Mouse (Mus musculus): Measurements from ENCODE around the gene Mst1r. TPM values are rescaled to one million over a fixed set of nuclear protein-coding genes. Genes with fewer than 3 reads are reported as not detected.
A peak's percentile ranks its signal among the peaks of the same experiment; 100 is the strongest.

Mst1r gene
- total RNA-seq, 4 experiments from 2014 or later = 1.3 to 3.7 (median 2.1) TPM

GRCm38 (mm10) chr9:107914764-107915420 is 8.2 kb downstream of the Mst1r start:
- DNase-seq (ENCODE audit: low spot score) = no peak

GRCm38 (mm10) chr9:107917895-107918608 is 11.4 kb downstream of the Mst1r start:
- DNase-seq (ENCODE audit: low spot score) = no peak

GRCm38 (mm10) chr9:107918884-107919283 is 12.2 kb downstream of the Mst1r start:
- no peak for DNase-seq (ENCODE audit: low spot score)

- DNase-seq (ENCODE audit: low spot score) = no peak
These were observed 12.8 kb downstream of the Mst1r start for GRCm38 (mm10) chr9:107919441-107919840.

GRCm38 (mm10) chr9:107923021-107923420 is 16.3 kb downstream of the Mst1r start:
- no peak for DNase-seq (ENCODE audit: low spot score)

- peak; percentile 48 for DNase-seq (ENCODE audit: low spot score)
These were observed 17.3 kb downstream of the Mst1r start for GRCm38 (mm10) chr9:107923956-107924355.

- DNase-seq (ENCODE audit: low spot score) = no peak
These were observed 18.6 kb downstream of the Mst1r start for GRCm38 (mm10) chr9:107925251-107925650.

- no peak for DNase-seq (ENCODE audit: low spot score)
These were observed 20.3 kb downstream of the Mst1r start for GRCm38 (mm10) chr9:107926920-107927420.

GRCm38 (mm10) chr9:107927749-107928148 is 21.1 kb downstream of the Mst1r start:
- no peak for DNase-seq (ENCODE audit: low spot score)

- no peak for DNase-seq (ENCODE audit: low spot score)
These were observed 21.5 kb downstream of the Mst1r start, which contains the start of gene Actl11 for GRCm38 (mm10) chr9:107928169-107928568. Gene Actl11, plus strand, starts transcription at chr9:107928469.

- no peak for DNase-seq (ENCODE audit: low spot score)
These were observed 25.5 kb downstream of the Mst1r start for GRCm38 (mm10) chr9:107932221-107932620.

GRCm38 (mm10) chr9:107934146-107934545 is 27.5 kb downstream of the Mst1r start:
- no peak for DNase-seq (ENCODE audit: low spot score)

- DNase-seq (ENCODE audit: low spot score) = no peak
These were observed 28.7 kb downstream of the Mst1r start, which contains the start of gene Camkv for GRCm38 (mm10) chr9:107935374-107935773. Gene Camkv, plus strand, starts transcription at chr9:107935674.

GRCm38 (mm10) chr9:107935790-107936214 is 29.1 kb downstream of the Mst1r start:
- DNase-seq (ENCODE audit: low spot score) = no peak

GRCm38 (mm10) chr9:107936215-107936822 is 29.6 kb downstream of the Mst1r start:
- DNase-seq (ENCODE audit: low spot score) = no peak

GRCm38 (mm10) chr9:107936831-107937230 is 30.2 kb downstream of the Mst1r start:
- no peak for DNase-seq (ENCODE audit: low spot score)

- DNase-seq (ENCODE audit: low spot score) = no peak
These were observed 40.8 kb downstream of the Mst1r start for GRCm38 (mm10) chr9:107947241-107948194.

- DNase-seq (ENCODE audit: low spot score) = no peak
These were observed 42.7 kb downstream of the Mst1r start for GRCm38 (mm10) chr9:107949184-107949921.

- DNase-seq (ENCODE audit: low spot score) = no peak
These were observed 43.2 kb downstream of the Mst1r start, which contains the start of gene Traip for GRCm38 (mm10) chr9:107949922-107950235. Gene Traip, plus strand, starts transcription at chr9:107950136.
